Mouse (Mus musculus): ENCODE measurements around the gene Cd3e. TPM values are rescaled to one million over a fixed set of nuclear protein-coding genes. Genes with fewer than 3 reads are reported as not detected.
"Not testable (repeated sequence)": the region's sequence is repeated elsewhere in the genome, so short reads cannot be mapped to it uniquely, and the experiment has no call there.

Gene Cd3e
- polyA plus RNA-seq, 1 experiment from 2014 or later, result not detected

DNA sequence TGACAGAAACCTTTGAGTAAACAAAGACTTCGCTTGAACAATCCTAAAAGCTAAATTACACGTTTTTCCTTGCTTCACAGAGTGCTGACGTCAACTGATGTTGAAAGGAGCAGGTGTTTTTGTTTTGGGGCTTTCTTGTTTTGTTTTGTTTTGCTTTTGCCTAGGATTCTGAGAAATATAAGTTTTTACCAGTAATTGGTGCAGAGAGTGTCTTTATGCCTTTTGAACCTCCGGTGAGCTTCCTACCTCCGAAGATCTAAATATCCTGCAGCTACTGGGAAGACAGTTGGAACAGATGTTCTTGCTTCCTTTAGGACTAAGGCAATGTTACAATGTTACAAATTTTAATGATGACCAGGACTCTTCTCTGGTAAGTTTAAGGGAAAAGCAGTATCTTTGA lies 30.1 kb upstream of the Cd3e start, which contains the start of gene Mpzl2:
TSS of gene Mpzl2 (plus strand) at position 301 of the 400 bp plus-strand sequence.
- Histone ChIP-seq H3K4me1 (peaks cover 31% of the 10 kb centered on the region), H3K36me3 (replicated peaks) (no peaks in the 10 kb centered on the region), H3K27ac (no peak within 1 kb of the TSS), H3K27me3 (ENCODE audit: poor library complexity, severe bottlenecking) (peaks cover 66% of the 10 kb centered on the region), H3K9me3 (no peaks in the 10 kb centered on the region), H3K4me3 (peak within 1 kb of the TSS; percentile 6; the same call in 1 of the 2 replicates)
- DNase-seq (ENCODE audit: extremely low spot score, low spot score), result no peak
- whole genome bisulfite sequencing, result 70% methylated on average over 5 of the region's 5 CpGs

DNA sequence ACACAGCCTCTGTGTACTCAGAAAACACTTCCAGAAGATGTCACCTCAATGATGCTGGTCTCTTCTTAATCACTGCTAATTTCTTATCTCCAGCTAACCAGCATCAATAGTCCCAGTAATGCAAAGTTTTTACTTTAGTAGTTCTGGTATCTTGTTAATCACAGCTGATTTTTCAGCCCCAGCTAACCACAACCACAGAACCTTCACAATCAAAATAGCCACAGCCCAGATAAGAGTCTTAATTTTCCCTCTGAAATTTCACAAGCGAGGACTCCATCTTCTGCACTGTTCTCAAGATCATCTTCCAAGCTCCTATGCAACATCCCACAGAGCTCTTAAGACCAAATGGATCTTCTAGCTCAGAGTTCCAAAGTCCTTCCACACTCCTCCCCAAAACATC lies 28.4 kb upstream of the Cd3e start:
- H3K9me3 ChIP-seq; H3K4me3 ChIP-seq; DNase-seq (ENCODE audit: extremely low spot score, low spot score); H3K36me3 ChIP-seq (replicated peaks); H3K27ac ChIP-seq: not testable (repeated sequence)
- WGBS, result 85% methylated on average over 1 of the region's 1 CpGs
- Histone ChIP-seq H3K27me3 (ENCODE audit: poor library complexity, severe bottlenecking) (peaks cover 49% of the 10 kb centered on the region), H3K4me1 (peaks cover 20% of the 10 kb centered on the region)

DNA sequence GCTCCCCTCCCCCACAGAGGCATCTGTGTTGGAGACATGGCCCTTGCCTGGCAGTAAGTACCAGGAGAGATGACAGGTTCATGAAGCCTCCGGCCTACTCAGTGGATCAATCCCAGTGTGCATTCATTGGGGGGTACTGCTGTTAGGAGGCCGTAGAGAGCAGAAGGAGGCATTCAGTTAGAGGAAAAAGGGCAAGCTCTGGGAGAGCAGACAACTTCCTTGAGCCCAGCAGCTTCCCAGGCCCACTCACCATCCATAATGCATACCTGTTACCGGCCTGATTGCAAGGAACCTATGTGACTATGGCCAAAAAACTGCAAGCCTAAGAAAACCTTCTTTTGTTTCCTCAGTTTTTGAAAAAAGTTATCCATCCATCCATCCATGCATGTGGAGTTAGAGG lies 25.1 kb upstream of the Cd3e start:
- Histone ChIP-seq H3K4me1 (no peaks in the 10 kb centered on the region), H3K36me3 (replicated peaks) (no peaks in the 10 kb centered on the region), H3K4me3 (no peak overlapping the region), H3K27ac (no peak overlapping the region), H3K27me3 (ENCODE audit: poor library complexity, severe bottlenecking) (peaks cover 26% of the 10 kb centered on the region), H3K9me3 (no peaks in the 10 kb centered on the region)
- no peak for DNase-seq (ENCODE audit: extremely low spot score, low spot score)
- WGBS, result 84% methylated on average over 3 of the region's 3 CpGs

DNA sequence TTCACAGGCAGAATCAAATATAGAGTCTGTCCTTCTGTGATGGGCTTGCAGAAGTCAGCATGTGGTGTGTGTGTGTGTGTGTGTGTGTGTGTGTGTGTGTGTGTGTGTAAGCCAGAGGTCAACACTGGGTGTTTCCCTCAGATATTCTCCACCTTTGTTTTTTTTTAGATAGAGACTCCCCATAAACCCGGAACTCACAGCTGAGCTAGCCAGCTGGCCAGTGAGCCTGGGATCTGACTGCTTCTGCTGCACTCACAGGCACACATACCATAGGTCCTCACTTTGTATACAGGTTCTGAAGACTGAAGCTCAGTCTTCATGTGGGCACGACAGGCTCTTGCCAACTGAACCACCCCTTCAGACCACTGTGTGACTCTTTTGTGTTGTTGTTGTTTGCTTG lies 22.8 kb upstream of the Cd3e start:
- Histone ChIP-seq H3K9me3 (no peaks in the 10 kb centered on the region), H3K36me3 (replicated peaks) (no peaks in the 10 kb centered on the region), H3K27ac (no peak overlapping the region), H3K27me3 (ENCODE audit: poor library complexity, severe bottlenecking) (peaks cover 10% of the 10 kb centered on the region; the same call in 1 of the 2 replicates), H3K4me1 (no peaks in the 10 kb centered on the region), H3K4me3 (no peak overlapping the region)
- no peak for DNase-seq (ENCODE audit: extremely low spot score, low spot score)
- 84% methylated on average over 2 of the region's 2 CpGs for WGBS

- Histone ChIP-seq H3K27me3 (ENCODE audit: poor library complexity, severe bottlenecking) (peaks cover 10% of the 10 kb centered on the region; the same call in 1 of the 2 replicates), H3K9me3 (no peaks in the 10 kb centered on the region), H3K27ac (no peak overlapping the region), H3K4me1 (no peaks in the 10 kb centered on the region), H3K36me3 (replicated peaks) (no peaks in the 10 kb centered on the region), H3K4me3 (no peak overlapping the region)
- no peak for DNase-seq (ENCODE audit: extremely low spot score, low spot score)
- 77% methylated on average over 6 of the region's 6 CpGs for WGBS
Measured at GRCm38 (mm10) chr9:45030341-45030740, 20.9 kb upstream of the Cd3e start.

DNA sequence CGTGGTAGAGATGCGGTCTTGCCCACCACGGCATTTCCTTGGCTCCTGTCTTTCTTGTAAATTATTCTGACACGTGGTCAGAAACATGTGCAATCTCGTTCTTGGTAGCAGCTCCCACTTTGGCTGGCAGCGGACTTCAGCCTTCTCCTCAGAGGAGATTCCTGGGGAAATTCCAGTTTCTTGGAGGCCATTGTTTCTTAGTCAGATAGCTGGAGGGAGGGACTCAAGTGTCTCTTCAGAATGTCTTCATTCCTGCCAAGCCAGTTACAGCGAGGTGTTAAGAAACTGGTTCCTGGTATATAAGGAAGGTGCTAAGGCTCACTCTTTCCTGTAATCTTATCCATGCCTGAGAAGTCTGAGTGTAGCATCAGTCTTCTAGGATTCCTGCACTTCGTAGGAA lies 17.9 kb upstream of the Cd3e start:
- 81% methylated on average over 8 of the region's 8 CpGs for WGBS
- H3K4me3 ChIP-seq, result no peak overlapping the region
- DNase-seq (ENCODE audit: extremely low spot score, low spot score), result no peak
- H3K36me3 ChIP-seq (replicated peaks), result no peaks in the 10 kb centered on the region
- H3K9me3 ChIP-seq, result no peaks in the 10 kb centered on the region
- no peaks in the 10 kb centered on the region for H3K4me1 ChIP-seq
- H3K27me3 ChIP-seq (ENCODE audit: poor library complexity, severe bottlenecking), result peaks cover 15% of the 10 kb centered on the region; the same call in 1 of the 2 replicates
- no peak overlapping the region for H3K27ac ChIP-seq

GRCm38 (mm10) chr9:45024187-45024586 lies 14.8 kb upstream of the Cd3e start:
- Histone ChIP-seq H3K4me1 (no peaks in the 10 kb centered on the region), H3K4me3 (no peak overlapping the region), H3K36me3 (replicated peaks) (no peaks in the 10 kb centered on the region), H3K9me3 (no peaks in the 10 kb centered on the region), H3K27me3 (ENCODE audit: poor library complexity, severe bottlenecking) (0 out of 2 replicates have a peak, but pooled peaks cover 5% of the 10 kb centered on the region), H3K27ac (no peak overlapping the region)
- DNase-seq (ENCODE audit: extremely low spot score, low spot score), result no peak
- WGBS, result 91% methylated on average over 2 of the region's 2 CpGs

- WGBS, result 65% methylated on average over 3 of the region's 3 CpGs
- no peaks in the 10 kb centered on the region for H3K36me3 ChIP-seq (replicated peaks)
- no peaks in the 10 kb centered on the region for H3K9me3 ChIP-seq
- no peak for DNase-seq (ENCODE audit: extremely low spot score, low spot score)
- no peak overlapping the region for H3K4me3 ChIP-seq
- H3K4me1 ChIP-seq, result no peaks in the 10 kb centered on the region
- H3K27me3 ChIP-seq (ENCODE audit: poor library complexity, severe bottlenecking), result 0 out of 2 replicates have a peak, but pooled peaks cover 5% of the 10 kb centered on the region
- H3K27ac ChIP-seq, result no peak overlapping the region
Measured at GRCm38 (mm10) chr9:45023638-45024037, 14.2 kb upstream of the Cd3e start.

GRCm38 (mm10) chr9:45022800-45023199 lies 13.4 kb upstream of the Cd3e start:
- Histone ChIP-seq H3K9me3 (no peaks in the 10 kb centered on the region), H3K4me3 (no peak overlapping the region), H3K27ac (no peak overlapping the region), H3K4me1 (no peaks in the 10 kb centered on the region), H3K27me3 (ENCODE audit: poor library complexity, severe bottlenecking) (0 out of 2 replicates have a peak, but pooled peaks cover 5% of the 10 kb centered on the region), H3K36me3 (replicated peaks) (no peaks in the 10 kb centered on the region)
- WGBS, result 7% methylated on average over 3 of the region's 3 CpGs
- peak; percentile 46 for DNase-seq (ENCODE audit: extremely low spot score, low spot score)

DNA sequence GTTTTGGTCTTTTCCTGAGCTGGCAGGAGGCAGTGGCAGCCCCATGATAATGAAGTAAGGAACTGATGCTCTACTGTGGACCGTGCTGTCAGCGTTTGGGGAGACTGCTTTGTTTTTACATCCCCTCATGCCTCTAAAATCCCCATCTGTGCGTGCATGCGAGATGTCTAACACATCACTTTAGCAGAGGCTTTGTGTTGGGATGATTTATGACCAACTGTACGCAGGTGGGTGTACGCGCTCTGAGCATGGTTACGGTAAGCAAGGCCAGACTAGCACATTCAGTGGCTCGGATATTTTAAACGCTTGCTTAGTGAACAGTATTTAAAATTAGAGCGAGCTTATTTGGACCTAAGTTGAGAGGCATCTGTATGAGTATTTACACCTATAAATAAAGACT lies 8.6 kb upstream of the Cd3e start:
- Histone ChIP-seq H3K27me3 (ENCODE audit: poor library complexity, severe bottlenecking) (no peaks in the 10 kb centered on the region), H3K36me3 (replicated peaks) (no peaks in the 10 kb centered on the region), H3K4me1 (no peaks in the 10 kb centered on the region), H3K9me3 (no peaks in the 10 kb centered on the region), H3K4me3 (no peak overlapping the region), H3K27ac (no peak overlapping the region)
- 91% methylated on average over 11 of the region's 11 CpGs for WGBS
- no peak for DNase-seq (ENCODE audit: extremely low spot score, low spot score)

GRCm38 (mm10) chr9:45015841-45016240 lies 6.4 kb upstream of the Cd3e start:
- no peak overlapping the region for H3K4me3 ChIP-seq
- H3K9me3 ChIP-seq, result no peaks in the 10 kb centered on the region
- no peaks in the 10 kb centered on the region for H3K4me1 ChIP-seq
- no peaks in the 10 kb centered on the region for H3K27me3 ChIP-seq (ENCODE audit: poor library complexity, severe bottlenecking)
- no peak overlapping the region for H3K27ac ChIP-seq
- no peak for DNase-seq (ENCODE audit: extremely low spot score, low spot score)
- WGBS, result 66% methylated on average over 3 of the region's 3 CpGs
- no peaks in the 10 kb centered on the region for H3K36me3 ChIP-seq (replicated peaks)

DNA sequence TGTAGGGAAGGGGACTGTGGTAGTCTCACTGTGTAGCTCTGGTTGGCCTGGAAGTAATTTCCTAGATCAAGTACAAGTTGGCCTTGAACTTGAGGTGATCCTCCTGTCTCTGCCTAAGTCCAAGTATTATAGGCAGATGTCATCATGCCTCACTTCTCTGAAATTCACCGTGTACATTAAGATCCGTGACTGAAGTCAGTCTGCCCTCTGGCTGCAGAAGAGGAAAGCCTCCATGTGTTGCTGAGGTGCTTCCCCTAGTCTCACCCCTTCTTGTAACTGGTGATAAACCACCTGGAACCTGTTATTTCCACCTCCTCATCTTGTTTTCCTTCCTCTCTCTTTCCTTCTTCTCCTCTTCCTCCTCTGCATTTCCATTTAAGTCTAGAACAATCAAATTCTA lies 5.5 kb upstream of the Cd3e start:
- H3K9me3 ChIP-seq, result no peaks in the 10 kb centered on the region
- DNase-seq (ENCODE audit: extremely low spot score, low spot score), result no peak
- no peaks in the 10 kb centered on the region for H3K36me3 ChIP-seq (replicated peaks)
- H3K4me3 ChIP-seq, result no peak overlapping the region
- no peaks in the 10 kb centered on the region for H3K27me3 ChIP-seq (ENCODE audit: poor library complexity, severe bottlenecking)
- H3K4me1 ChIP-seq, result no peaks in the 10 kb centered on the region
- no peak overlapping the region for H3K27ac ChIP-seq
- WGBS, result 46% methylated on average over 2 of the region's 2 CpGs

DNA sequence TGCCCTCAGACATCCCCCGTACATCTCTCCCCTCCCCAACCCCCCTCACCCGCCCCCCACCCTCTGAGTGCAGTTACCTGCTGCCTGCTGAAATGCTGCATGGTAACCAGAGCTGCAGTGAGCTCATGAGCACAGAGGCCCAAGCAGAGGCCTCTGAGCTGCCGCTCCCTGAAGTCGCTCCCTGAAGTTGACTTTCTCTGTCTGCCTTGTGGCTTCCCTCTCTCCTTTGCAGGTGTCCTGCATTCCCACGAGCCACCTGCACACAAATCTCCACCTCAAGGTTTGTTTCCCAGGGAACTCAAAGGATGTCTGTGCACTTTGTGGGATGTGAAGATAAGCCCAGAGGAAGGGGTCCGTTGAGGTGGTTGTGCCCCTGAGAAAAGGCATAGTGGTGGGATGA lies 1.9 kb upstream of the Cd3e start:
- Histone ChIP-seq H3K9me3 (no peaks in the 10 kb centered on the region), H3K4me3 (no peak overlapping the region), H3K27ac (no peak overlapping the region), H3K27me3 (ENCODE audit: poor library complexity, severe bottlenecking) (peaks cover 4% of the 10 kb centered on the region; the same call in 1 of the 2 replicates), H3K36me3 (replicated peaks) (no peaks in the 10 kb centered on the region), H3K4me1 (no peaks in the 10 kb centered on the region)
- 47% methylated on average over 6 of the region's 6 CpGs for WGBS
- no peak for DNase-seq (ENCODE audit: extremely low spot score, low spot score)

DNA sequence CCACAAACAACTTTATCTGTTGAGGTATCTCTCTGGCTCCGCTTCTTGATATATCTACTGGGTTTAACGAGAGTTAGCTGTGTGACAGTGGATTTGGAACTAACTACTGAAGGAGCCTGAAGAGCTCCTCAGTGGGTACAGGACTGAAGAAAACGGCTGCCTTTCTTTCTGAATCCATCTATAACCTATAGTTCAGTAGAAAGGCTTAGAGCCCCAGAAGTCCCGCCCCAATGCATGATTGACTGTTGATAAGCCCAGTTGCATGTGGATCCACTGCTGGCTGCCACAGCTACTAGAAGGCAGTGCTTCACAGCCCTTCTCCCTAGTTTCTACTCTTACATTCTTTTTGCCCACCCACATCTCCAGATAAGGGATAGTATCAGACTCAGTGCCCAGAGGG lies 1.0 kb upstream of the Cd3e start:
- no peak for DNase-seq (ENCODE audit: extremely low spot score, low spot score)
- Histone ChIP-seq H3K4me3 (no peak overlapping the region), H3K27ac (no peak overlapping the region), H3K36me3 (replicated peaks) (no peaks in the 10 kb centered on the region), H3K9me3 (no peaks in the 10 kb centered on the region), H3K27me3 (ENCODE audit: poor library complexity, severe bottlenecking) (peaks cover 4% of the 10 kb centered on the region; the same call in 1 of the 2 replicates), H3K4me1 (no peaks in the 10 kb centered on the region)
- WGBS, result 84% methylated on average over 4 of the region's 4 CpGs
